Mouse (Mus musculus): ENCODE measurements around the gene Plcb3.

Plcb3 gene

GRCm38 (mm10) chr19:6906199-6906598 lies 70.1 kb downstream of the Plcb3 start:
- in situ Hi-C loops (cut with MboI, MseI), result no loop called here

GRCm38 (mm10) chr19:6905498-6906159 lies 70.6 kb downstream of the Plcb3 start:
- in situ Hi-C loops (cut with MboI, MseI), result no loop called here

GRCm38 (mm10) chr19:6904846-6905245 lies 71.4 kb downstream of the Plcb3 start:
- in situ Hi-C loops (cut with MboI, MseI), result loop anchor here (5.0 kb wide), 1 partner anchor 48 kb away; the partner anchor contains the start of gene Ccdc88b

- in situ Hi-C loops (cut with MboI, MseI), result loop anchor here (5.0 kb wide), 1 partner anchor 46 kb away; the partner anchor contains the start of gene Ccdc88b
These were observed 73.2 kb downstream of the Plcb3 start for GRCm38 (mm10) chr19:6903031-6903430.

Data from T-helper 1 cell (primary cell).